Mouse (Mus musculus) intestine, postnatal 0 days (tissue): Measurements from ENCODE around the gene Pnkd. TPM values are rescaled to one million over a fixed set of nuclear protein-coding genes. Genes with fewer than 3 reads are reported as not detected.
A peak's percentile ranks its signal among the peaks of the same experiment; 100 is the strongest.
"Not testable (repeated sequence)": the region's sequence is repeated elsewhere in the genome, so short reads cannot be mapped to it uniquely, and the experiment has no call there.

ENCODE experiments used
- ATAC-seq: fragments of 200-750 bp; cut with Nextera tagmentation; 2 replicates; pipeline ENCODE4 v1.8.0; 2017; ENCODE audit warnings: mild to moderate bottlenecking, moderate TSS enrichment, moderate library complexity
- H3K27ac ChIP-seq: fragments of 300-500 bp; sonication (generic); 2 replicates; pipeline ENCODE4 v1.5.1; 2014; ENCODE audit warnings: mild to moderate bottlenecking, low read depth, low read length, moderate library complexity
- H3K27me3 ChIP-seq: fragments of 300-500 bp; sonication (generic); replicated peaks from 2 replicates; pipeline ENCODE4 v1.6.1; 2014; ENCODE audit warnings: low read length, mixed read lengths; ENCODE audit not compliant: control insufficient read depth, insufficient read depth
- H3K36me3 ChIP-seq: fragments of 300-500 bp; sonication (generic); 2 replicates; pipeline ENCODE4 v1.6.1; 2014; ENCODE audit warnings: mild to moderate bottlenecking, moderate library complexity; ENCODE audit not compliant: control insufficient read depth, insufficient read depth
- H3K4me1 ChIP-seq: fragments of 300-500 bp; sonication (generic); replicated peaks from 2 replicates; pipeline ENCODE4 v1.6.1; 2014; ENCODE audit warnings: antibody characterized with exemption, low read length, mixed read lengths; ENCODE audit not compliant: control insufficient read depth, insufficient read depth
- H3K4me2 ChIP-seq: fragments of 300-500 bp; sonication (generic); replicated peaks from 2 replicates; pipeline ENCODE4 v1.6.1; 2014; ENCODE audit warnings: low read depth, mild to moderate bottlenecking, moderate library complexity
- H3K4me3 ChIP-seq: fragments of 300-500 bp; sonication (generic); 2 replicates; pipeline ENCODE4 v1.5.1; 2014; ENCODE audit warnings: low read depth, low read length
- H3K9ac ChIP-seq: fragments of 300-500 bp; sonication (generic); 2 replicates; pipeline ENCODE4 v1.6.1; 2014; ENCODE audit warnings: mild to moderate bottlenecking, low read depth, low read length
- H3K9me3 ChIP-seq: fragments of 300-500 bp; sonication (generic); 2 replicates; pipeline ENCODE4 v1.6.1; 2016; ENCODE audit warnings: mixed run types; ENCODE audit not compliant: control insufficient read depth
- CTCF ChIP-seq: sonication (generic); IDR thresholded peaks from 2 replicates; pipeline ENCODE4 v1.5.1; 2016; ENCODE audit warnings: low read depth, mild to moderate bottlenecking, control low read depth, antibody characterized with exemption, moderate library complexity
- WGBS: fragments of 180-500 bp; shearing (Covaris S2); extraction: QIAGEN DNeasy Blood & Tissue Kit; methylation state at CpG from one replicate; pipeline ENCODE4 v1.1.7; 2014; 5-methylcytosine and 5-hydroxymethylcytosine counted together
- microRNA counts: library from miRNA; unstranded; fragments of <30 nt; microRNA quantifications from one replicate; lab custom pipeline; 2016
- microRNA-seq: library from miRNA; unstranded; fragments of <30 nt; microRNA quantifications from one replicate; pipeline ENCODE4, GENCODE M21; 2016
- polyA plus RNA-seq: library from polyadenylated mRNA; unstranded; fragments of >200 nt; fragmentation: Nextera tagmentation; extraction: Ambion mirVana; gene quantifications from 2 replicates; pipeline ENCODE4 v1.2.1, GENCODE M21; 2015

Gene Pnkd
- polyA plus RNA-seq, 1 experiment from 2014 or later, result 107 TPM

GRCm38 (mm10) chr1:74395290-74395689, 110.6 kb downstream of the Pnkd start:
- Histone ChIP-seq H3K27me3 (no peaks in the 10 kb centered on the region), H3K27ac (no peak overlapping the region), H3K9me3 (no peaks in the 10 kb centered on the region), H3K4me2 (no peak overlapping the region), H3K4me1 (no peaks in the 10 kb centered on the region; the same call in 1 of the 2 replicates), H3K36me3 (peaks cover 23% of the 10 kb centered on the region), H3K4me3 (no peak overlapping the region), H3K9ac (no peak overlapping the region)
- TF ChIP-seq CTCF, result no peak
- no peak for ATAC-seq
- 81% methylated on average over 13 of the region's 13 CpGs for WGBS

GRCm38 (mm10) chr1:74396456-74397222, 111.9 kb downstream of the Pnkd start:
- not testable (repeated sequence) for H3K9ac ChIP-seq, H3K9me3 ChIP-seq, ATAC-seq, H3K27me3 ChIP-seq, H3K4me1 ChIP-seq, H3K4me3 ChIP-seq
- Histone ChIP-seq H3K27ac (peak overlapping the region; percentile 73), H3K4me2 (peak overlapping the region; percentile 80), H3K36me3 (peaks cover 23% of the 10 kb centered on the region)
- 7% methylated on average over 11 of the region's 12 CpGs for WGBS

- Histone ChIP-seq H3K9me3 (no peaks in the 10 kb centered on the region), H3K27ac (peak overlapping the region; percentile 73), H3K4me1 (no peaks in the 10 kb centered on the region; the same call in 1 of the 2 replicates), H3K9ac (peak overlapping the region; percentile 27), H3K27me3 (no peaks in the 10 kb centered on the region), H3K4me3 (peak overlapping the region; percentile 33), H3K4me2 (peak overlapping the region; percentile 80), H3K36me3 (peaks cover 23% of the 10 kb centered on the region)
- ATAC-seq, result peak; percentile 90
- WGBS, result under 1% methylated on average over 39 of the region's 41 CpGs
- peak; percentile 97 for TF ChIP-seq CTCF
Measured at GRCm38 (mm10) chr1:74397268-74397918, 112.7 kb downstream of the Pnkd start.

GRCm38 (mm10) chr1:74397919-74398451, 113.3 kb downstream of the Pnkd start:
- H3K9me3 ChIP-seq, result no peaks in the 10 kb centered on the region
- peaks cover 23% of the 10 kb centered on the region for H3K36me3 ChIP-seq
- 8% methylated on average over 11 of the region's 11 CpGs for WGBS
- TF ChIP-seq CTCF, result peak; percentile 79
- H3K4me3 ChIP-seq, result peak overlapping the region; percentile 33
- no peaks in the 10 kb centered on the region for H3K4me1 ChIP-seq
- peak overlapping the region; percentile 27 for H3K9ac ChIP-seq
- peak overlapping the region; percentile 80 for H3K4me2 ChIP-seq
- ATAC-seq, result peak; percentile 23
- H3K27me3 ChIP-seq, result no peaks in the 10 kb centered on the region
- H3K27ac ChIP-seq, result peak overlapping the region; percentile 73

- no peaks in the 10 kb centered on the region for H3K9me3 ChIP-seq
- no peak for TF ChIP-seq CTCF
- H3K4me3 ChIP-seq, result no peak overlapping the region
- WGBS, result 67% methylated on average over 3 of the region's 3 CpGs
- peaks cover 2% of the 10 kb centered on the region; the same call in 1 of the 2 replicates for H3K36me3 ChIP-seq
- no peak overlapping the region for H3K9ac ChIP-seq
- H3K4me1 ChIP-seq, result no peaks in the 10 kb centered on the region
- no peak for ATAC-seq
- no peaks in the 10 kb centered on the region for H3K27me3 ChIP-seq
- no peak overlapping the region for H3K4me2 ChIP-seq
- no peak overlapping the region for H3K27ac ChIP-seq
Measured at GRCm38 (mm10) chr1:74400531-74400930, 115.8 kb downstream of the Pnkd start.

DNA sequence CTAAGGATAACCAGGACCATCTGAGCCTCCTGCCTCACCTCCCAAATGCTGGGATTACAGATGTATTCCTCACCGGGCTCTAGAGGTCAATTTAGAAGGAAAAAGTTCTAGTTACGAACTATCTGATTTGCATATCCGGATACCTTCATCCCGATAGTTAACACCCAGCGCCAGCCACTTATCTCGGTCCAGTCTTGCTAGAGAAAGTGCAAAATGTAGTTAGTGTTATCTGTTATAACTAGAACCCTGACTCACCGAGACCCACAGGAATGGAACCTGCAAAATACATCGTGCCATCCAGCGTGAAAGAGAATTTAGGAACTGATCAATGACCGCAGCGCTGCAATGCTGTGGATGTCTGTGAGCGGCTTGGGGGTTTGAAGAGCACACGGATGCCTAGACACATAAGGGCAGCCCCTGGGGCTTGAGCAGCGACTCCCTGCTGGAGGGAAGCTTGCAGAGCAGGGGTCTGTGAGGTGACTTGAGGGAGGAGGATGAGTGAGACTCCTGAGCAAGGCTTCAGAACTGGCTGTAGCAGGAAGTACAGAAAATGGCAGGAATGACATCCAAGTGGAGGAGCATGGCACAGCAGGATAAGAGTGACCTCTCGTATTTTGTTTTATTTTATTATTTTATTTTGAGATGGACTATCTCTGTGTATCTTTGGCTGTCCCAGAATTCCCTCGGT, 116.4 kb downstream of the Pnkd start:
- Histone ChIP-seq H3K9me3 (no peaks in the 10 kb centered on the region), H3K4me3 (no peak overlapping the region), H3K4me2 (no peak overlapping the region), H3K27ac (no peak overlapping the region), H3K4me1 (no peaks in the 10 kb centered on the region), H3K36me3 (no peaks in the 10 kb centered on the region), H3K9ac (no peak overlapping the region), H3K27me3 (no peaks in the 10 kb centered on the region)
- 60% methylated on average over 16 of the region's 16 CpGs for WGBS
- no peak for TF ChIP-seq CTCF
- ATAC-seq, result no peak

MicroRNAs encoded within 50 kb of the gene (microRNA counts, 519-probe panel; counts per million panel counts)
- microRNA mmu-miR-26b (lab: Ali Mortazavi, UCI), result 4,768 counts per million, percentile 80 among the panel's probes with 10 or more counts

Small RNAs within 50 kb of the gene (microRNA-seq; reads per million reads assigned to microRNA genes)
- gene Mir26b, result 35,500 reads per million, percentile 98 among the genes with 10 or more reads in this experiment

Other genes starting within 250 kb of the Pnkd start
- gene Tns1, start 160.5 kb upstream of the Pnkd start, polyA plus RNA-seq, result 20.0 and 21.5 TPM in 2 replicates
- 0.10 TPM in 1 of 2 replicates, not detected in the other for gene Rufy4, start 159.4 kb upstream of the Pnkd start, polyA plus RNA-seq
- 0.07 TPM in 2 replicates for gene Cxcr2, start 130.9 kb upstream of the Pnkd start, polyA plus RNA-seq
- not detected in 2 replicates for gene Cxcr1, start 90.3 kb upstream of the Pnkd start, polyA plus RNA-seq
- gene Arpc2, start 48.8 kb upstream of the Pnkd start, polyA plus RNA-seq, result 528 and 529 TPM in 2 replicates
- gene Gpbar1, start 6.4 kb upstream of the Pnkd start, polyA plus RNA-seq, result 0.78 and 0.93 TPM in 2 replicates
- 130 and 136 TPM in 2 replicates for gene Aamp, start 192 bp upstream of the Pnkd start, polyA plus RNA-seq
- 47.4 and 49.1 TPM in 2 replicates for gene Tmbim1, start 20.7 kb downstream of the Pnkd start, polyA plus RNA-seq
- gene Catip, start 77.2 kb downstream of the Pnkd start, polyA plus RNA-seq, result 0.25 and 0.33 TPM in 2 replicates
- gene Slc11a1, start 90.3 kb downstream of the Pnkd start, polyA plus RNA-seq, result 3.8 and 4.3 TPM in 2 replicates
- 48.9 and 52.4 TPM in 2 replicates for gene Ctdsp1, start 106.6 kb downstream of the Pnkd start, polyA plus RNA-seq
- gene Vil1, start 124.4 kb downstream of the Pnkd start, polyA plus RNA-seq, result 217 and 244 TPM in 2 replicates
- 30.7 and 30.8 TPM in 2 replicates for gene Cnot9, start 221.1 kb downstream of the Pnkd start, polyA plus RNA-seq